Mouse (Mus musculus): Measurements from ENCODE around the gene Gbe1. TPM values are rescaled to one million over a fixed set of nuclear protein-coding genes. Genes with fewer than 3 reads are reported as not detected.

The Gbe1 gene
- 24.2 and 34.2 TPM in 2 replicates for total RNA-seq (2017)

GRCm38 (mm10) chr16:70313886-70314577, at the start of gene Gbe1:
TSS of gene Gbe1 (plus strand) at chr16:70313949.
- ATAC-seq (ENCODE audit: extremely low read depth, insufficient number of reproducible peaks, low FRiP score, poor library complexity, severe bottlenecking) = peak; percentile 87

GRCm38 (mm10) chr16:70310691-70311090, 3.1 kb upstream of the Gbe1 start:
- no peak for ATAC-seq (ENCODE audit: extremely low read depth, insufficient number of reproducible peaks, low FRiP score, poor library complexity, severe bottlenecking)

GRCm38 (mm10) chr16:70313496-70313885, 258 bp upstream of the Gbe1 start:
- no peak for ATAC-seq (ENCODE audit: extremely low read depth, insufficient number of reproducible peaks, low FRiP score, poor library complexity, severe bottlenecking)

GRCm38 (mm10) chr16:70314578-70314930, 805 bp downstream of the Gbe1 start:
- no peak for ATAC-seq (ENCODE audit: extremely low read depth, insufficient number of reproducible peaks, low FRiP score, poor library complexity, severe bottlenecking)

GRCm38 (mm10) chr16:70315261-70315660, 1.5 kb downstream of the Gbe1 start:
- ATAC-seq (ENCODE audit: extremely low read depth, insufficient number of reproducible peaks, low FRiP score, poor library complexity, severe bottlenecking) = no peak

GRCm38 (mm10) chr16:70315862-70316390, 2.2 kb downstream of the Gbe1 start:
- no peak for ATAC-seq (ENCODE audit: extremely low read depth, insufficient number of reproducible peaks, low FRiP score, poor library complexity, severe bottlenecking)

GRCm38 (mm10) chr16:70319388-70319787, 5.6 kb downstream of the Gbe1 start:
- ATAC-seq (ENCODE audit: extremely low read depth, insufficient number of reproducible peaks, low FRiP score, poor library complexity, severe bottlenecking) = no peak

- no peak for ATAC-seq (ENCODE audit: extremely low read depth, insufficient number of reproducible peaks, low FRiP score, poor library complexity, severe bottlenecking)
Observed at GRCm38 (mm10) chr16:70320612-70321280, 7.0 kb downstream of the Gbe1 start.

GRCm38 (mm10) chr16:70326339-70326948, 12.7 kb downstream of the Gbe1 start:
- ATAC-seq (ENCODE audit: extremely low read depth, insufficient number of reproducible peaks, low FRiP score, poor library complexity, severe bottlenecking) = peak; percentile 96

GRCm38 (mm10) chr16:70328566-70328965, 14.8 kb downstream of the Gbe1 start:
- ATAC-seq (ENCODE audit: extremely low read depth, insufficient number of reproducible peaks, low FRiP score, poor library complexity, severe bottlenecking) = no peak

- ATAC-seq (ENCODE audit: extremely low read depth, insufficient number of reproducible peaks, low FRiP score, poor library complexity, severe bottlenecking) = no peak
Observed at GRCm38 (mm10) chr16:70329036-70329435, 15.3 kb downstream of the Gbe1 start.

- ATAC-seq (ENCODE audit: extremely low read depth, insufficient number of reproducible peaks, low FRiP score, poor library complexity, severe bottlenecking) = no peak
Observed at GRCm38 (mm10) chr16:70329471-70329870, 15.7 kb downstream of the Gbe1 start.

- no peak for ATAC-seq (ENCODE audit: extremely low read depth, insufficient number of reproducible peaks, low FRiP score, poor library complexity, severe bottlenecking)
Observed at GRCm38 (mm10) chr16:70330007-70330406, 16.3 kb downstream of the Gbe1 start.

GRCm38 (mm10) chr16:70330626-70331275, 17.0 kb downstream of the Gbe1 start:
- no peak for ATAC-seq (ENCODE audit: extremely low read depth, insufficient number of reproducible peaks, low FRiP score, poor library complexity, severe bottlenecking)

- no peak for ATAC-seq (ENCODE audit: extremely low read depth, insufficient number of reproducible peaks, low FRiP score, poor library complexity, severe bottlenecking)
Observed at GRCm38 (mm10) chr16:70334812-70335211, 21.1 kb downstream of the Gbe1 start.

GRCm38 (mm10) chr16:70335472-70335871, 21.7 kb downstream of the Gbe1 start:
- ATAC-seq (ENCODE audit: extremely low read depth, insufficient number of reproducible peaks, low FRiP score, poor library complexity, severe bottlenecking) = peak; percentile 81

- ATAC-seq (ENCODE audit: extremely low read depth, insufficient number of reproducible peaks, low FRiP score, poor library complexity, severe bottlenecking) = no peak
Observed at GRCm38 (mm10) chr16:70337661-70338060, 23.9 kb downstream of the Gbe1 start.

GRCm38 (mm10) chr16:70344496-70344895, 30.7 kb downstream of the Gbe1 start:
- no peak for ATAC-seq (ENCODE audit: extremely low read depth, insufficient number of reproducible peaks, low FRiP score, poor library complexity, severe bottlenecking)

- no peak for ATAC-seq (ENCODE audit: extremely low read depth, insufficient number of reproducible peaks, low FRiP score, poor library complexity, severe bottlenecking)
Observed at GRCm38 (mm10) chr16:70345607-70346006, 31.9 kb downstream of the Gbe1 start.
